Mouse (Mus musculus) midbrain, embryonic 12.5 days (tissue): ENCODE data around the gene Ano4. TPM values are rescaled to one million over a fixed set of nuclear protein-coding genes. Genes with fewer than 3 reads are reported as not detected.

Source experiments
- ATAC-seq: fragments of 200-750 bp; cut with Nextera tagmentation; 2 replicates; pipeline ENCODE4 v1.8.0; 2017; ENCODE audit warnings: low read depth, moderate TSS enrichment, moderate library complexity; ENCODE audit not compliant: low FRiP score
- H3K27ac ChIP-seq: fragments of 300-500 bp; sonication (generic); replicated peaks from 2 replicates; pipeline ENCODE4 v1.5.1; 2016; ENCODE audit warnings: mild to moderate bottlenecking
- H3K27me3 ChIP-seq: fragments of 300-500 bp; sonication (generic); 2 replicates; pipeline ENCODE4 v1.6.1; 2016; ENCODE audit warnings: mild to moderate bottlenecking
- H3K36me3 ChIP-seq: fragments of 300-500 bp; sonication (generic); 2 replicates; pipeline ENCODE4 v1.6.1; 2016
- H3K4me1 ChIP-seq: fragments of 300-500 bp; sonication (generic); 2 replicates; pipeline ENCODE4 v1.6.1; 2016
- H3K4me2 ChIP-seq: fragments of 300-500 bp; sonication (generic); replicated peaks from 2 replicates; pipeline ENCODE4 v1.6.1; 2016; ENCODE audit warnings: mild to moderate bottlenecking, moderate library complexity
- H3K4me3 ChIP-seq: fragments of 300-500 bp; sonication (generic); 2 replicates; pipeline ENCODE4 v1.5.1; 2016; ENCODE audit warnings: mild to moderate bottlenecking
- H3K9ac ChIP-seq: fragments of 300-500 bp; sonication (generic); replicated peaks from 2 replicates; pipeline ENCODE4 v1.6.1; 2016; ENCODE audit warnings: mild to moderate bottlenecking, moderate library complexity
- H3K9me3 ChIP-seq: fragments of 300-500 bp; sonication (generic); 2 replicates; pipeline ENCODE4 v1.6.1; 2016; ENCODE audit warnings: mild to moderate bottlenecking
- WGBS: fragments of 180-500 bp; shearing (Covaris S2); methylation state at CpG from one replicate; pipeline ENCODE4 v1.1.7; 2016; 5-methylcytosine and 5-hydroxymethylcytosine counted together
- polyA plus RNA-seq: library from polyadenylated mRNA; unstranded; fragments of >200 nt; fragmentation: Nextera tagmentation; extraction: Ambion mirVana; gene quantifications from 2 replicates; pipeline ENCODE4 v1.2.1, GENCODE M21; 2016

The Ano4 gene
- polyA plus RNA-seq, 1 experiment from 2014 or later, result 3.4 TPM

GRCm38 (mm10) chr10:88983444-88983843 lies 361.1 kb downstream of the Ano4 start:
- 28% methylated on average over 8 of the region's 8 CpGs for WGBS
- Histone ChIP-seq H3K36me3 (no peaks in the 10 kb centered on the region), H3K4me2 (no peak overlapping the region), H3K27me3 (no peaks in the 10 kb centered on the region), H3K4me3 (no peak overlapping the region), H3K27ac (no peak overlapping the region), H3K9me3 (no peaks in the 10 kb centered on the region), H3K4me1 (no peaks in the 10 kb centered on the region), H3K9ac (no peak overlapping the region)
- ATAC-seq, result no peak

GRCm38 (mm10) chr10:88979451-88979850 lies 365.1 kb downstream of the Ano4 start:
- H3K9me3 ChIP-seq, result no peaks in the 10 kb centered on the region
- ATAC-seq, result no peak
- no peaks in the 10 kb centered on the region for H3K4me1 ChIP-seq
- H3K27ac ChIP-seq, result no peak overlapping the region
- H3K36me3 ChIP-seq, result no peaks in the 10 kb centered on the region
- whole genome bisulfite sequencing, result 74% methylated on average over 4 of the region's 4 CpGs
- no peak overlapping the region for H3K4me2 ChIP-seq
- no peak overlapping the region for H3K4me3 ChIP-seq
- H3K27me3 ChIP-seq, result no peaks in the 10 kb centered on the region
- no peak overlapping the region for H3K9ac ChIP-seq

GRCm38 (mm10) chr10:88978932-88979331 lies 365.6 kb downstream of the Ano4 start:
- 61% methylated on average over 6 of the region's 6 CpGs for WGBS
- no peak overlapping the region for H3K4me2 ChIP-seq
- H3K4me1 ChIP-seq, result no peaks in the 10 kb centered on the region
- H3K36me3 ChIP-seq, result no peaks in the 10 kb centered on the region
- no peak overlapping the region for H3K4me3 ChIP-seq
- H3K27me3 ChIP-seq, result no peaks in the 10 kb centered on the region
- H3K9me3 ChIP-seq, result no peaks in the 10 kb centered on the region
- no peak overlapping the region for H3K27ac ChIP-seq
- H3K9ac ChIP-seq, result no peak overlapping the region
- ATAC-seq, result no peak

- Histone ChIP-seq H3K36me3 (no peaks in the 10 kb centered on the region), H3K9me3 (no peaks in the 10 kb centered on the region), H3K4me1 (no peaks in the 10 kb centered on the region), H3K27me3 (no peaks in the 10 kb centered on the region), H3K4me3 (no peak overlapping the region), H3K27ac (no peak overlapping the region), H3K4me2 (no peak overlapping the region), H3K9ac (no peak overlapping the region)
- no peak for ATAC-seq
- WGBS, result 85% methylated on average over 7 of the region's 7 CpGs
Measured at GRCm38 (mm10) chr10:88970951-88971725, 373.4 kb downstream of the Ano4 start.

- no peaks in the 10 kb centered on the region for H3K4me1 ChIP-seq
- no peak overlapping the region for H3K9ac ChIP-seq
- H3K9me3 ChIP-seq, result no peaks in the 10 kb centered on the region
- H3K36me3 ChIP-seq, result no peaks in the 10 kb centered on the region
- H3K27ac ChIP-seq, result no peak overlapping the region
- H3K4me2 ChIP-seq, result no peak overlapping the region
- ATAC-seq, result no peak
- 94% methylated on average over 5 of the region's 5 CpGs for WGBS
- no peaks in the 10 kb centered on the region for H3K27me3 ChIP-seq
- H3K4me3 ChIP-seq, result no peak overlapping the region
Measured at GRCm38 (mm10) chr10:88968586-88968985, 376.0 kb downstream of the Ano4 start.

GRCm38 (mm10) chr10:88960791-88961190 lies 383.8 kb downstream of the Ano4 start:
- ATAC-seq, result no peak
- Histone ChIP-seq H3K9me3 (no peaks in the 10 kb centered on the region), H3K4me1 (no peaks in the 10 kb centered on the region), H3K9ac (no peak overlapping the region), H3K36me3 (no peaks in the 10 kb centered on the region), H3K4me2 (no peak overlapping the region), H3K4me3 (no peak overlapping the region), H3K27ac (no peak overlapping the region), H3K27me3 (no peaks in the 10 kb centered on the region)
- WGBS, result 85% methylated on average over 5 of the region's 5 CpGs

- ATAC-seq, result no peak
- Histone ChIP-seq H3K27me3 (no peaks in the 10 kb centered on the region), H3K4me1 (no peaks in the 10 kb centered on the region), H3K4me2 (no peak overlapping the region), H3K9ac (no peak overlapping the region), H3K36me3 (no peaks in the 10 kb centered on the region), H3K27ac (no peak overlapping the region), H3K4me3 (no peak overlapping the region), H3K9me3 (no peaks in the 10 kb centered on the region)
- 88% methylated on average over 4 of the region's 4 CpGs for WGBS
Measured at GRCm38 (mm10) chr10:88950297-88950653, 394.3 kb downstream of the Ano4 start.

GRCm38 (mm10) chr10:88949649-88950296 lies 394.8 kb downstream of the Ano4 start:
- Histone ChIP-seq H3K4me2 (no peak overlapping the region), H3K27me3 (no peaks in the 10 kb centered on the region), H3K9ac (no peak overlapping the region), H3K4me1 (no peaks in the 10 kb centered on the region), H3K36me3 (no peaks in the 10 kb centered on the region), H3K9me3 (no peaks in the 10 kb centered on the region), H3K4me3 (no peak overlapping the region), H3K27ac (no peak overlapping the region)
- 94% methylated on average over 12 of the region's 12 CpGs for WGBS
- ATAC-seq, result no peak

Other genes starting within 250 kb of the Ano4 start
- 10.9 and 13.0 TPM in 2 replicates for gene Gas2l3, start 99.2 kb upstream of the Ano4 start, polyA plus RNA-seq
- gene Nr1h4, start 188.8 kb upstream of the Ano4 start, polyA plus RNA-seq, result not detected in 2 replicates